Mouse (Mus musculus) thymus, adult 2 months (tissue): ENCODE measurements around the gene Sgms1.

Experiments
- CTCF ChIP-seq: fragments of 200-500 bp; IDR thresholded peaks from 2 replicates; pipeline ENCODE4 v1.5.1; 2012; ENCODE audit warnings: mild to moderate bottlenecking, control low read depth, low read length, moderate library complexity, borderline replicate concordance; ENCODE audit not compliant: control insufficient read depth, poor library complexity, insufficient read depth; ENCODE audit errors: extremely low read depth
- POLR2A ChIP-seq: fragments of 200-500 bp; IDR thresholded peaks from 2 replicates; pipeline ENCODE4 v1.6.1; 2012; ENCODE audit warnings: mild to moderate bottlenecking, low read length, control low read depth, moderate library complexity; ENCODE audit not compliant: control insufficient read depth, poor library complexity, insufficient read depth; ENCODE audit errors: extremely low read depth

DNA sequence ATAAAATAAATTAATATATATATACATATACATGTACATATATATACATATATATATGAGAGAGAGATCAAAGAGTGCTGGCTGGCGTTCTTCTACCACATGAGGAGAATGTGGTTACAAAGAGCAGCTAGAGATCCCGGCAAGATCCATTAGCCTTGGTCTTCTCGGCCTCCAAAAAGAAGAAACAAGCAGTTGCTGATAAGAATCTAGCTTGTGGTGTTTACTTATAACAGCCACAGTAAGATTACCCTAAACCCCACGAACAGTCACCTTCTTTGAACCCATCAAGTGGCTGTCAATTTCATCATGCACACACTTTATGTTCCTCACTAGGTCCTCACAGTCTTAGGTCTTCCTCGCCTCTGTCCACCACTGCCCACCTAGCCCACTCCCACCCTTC is 240.8 kb downstream of the Sgms1 start:
- TF ChIP-seq CTCF (no peak), POLR2A (no peak)
